Mouse (Mus musculus): Measurements from ENCODE around the gene Vmn2r51. TPM values are rescaled to one million over a fixed set of nuclear protein-coding genes. Genes with fewer than 3 reads are reported as not detected.
"Not testable (repeated sequence)": the region's sequence is repeated elsewhere in the genome, so short reads cannot be mapped to it uniquely, and the experiment has no call there.

The Vmn2r51 gene
- polyA plus RNA-seq (2014; fragmentation: Nextera tagmentation; extraction: Ambion mirVana), result not detected in 2 replicates

DNA sequence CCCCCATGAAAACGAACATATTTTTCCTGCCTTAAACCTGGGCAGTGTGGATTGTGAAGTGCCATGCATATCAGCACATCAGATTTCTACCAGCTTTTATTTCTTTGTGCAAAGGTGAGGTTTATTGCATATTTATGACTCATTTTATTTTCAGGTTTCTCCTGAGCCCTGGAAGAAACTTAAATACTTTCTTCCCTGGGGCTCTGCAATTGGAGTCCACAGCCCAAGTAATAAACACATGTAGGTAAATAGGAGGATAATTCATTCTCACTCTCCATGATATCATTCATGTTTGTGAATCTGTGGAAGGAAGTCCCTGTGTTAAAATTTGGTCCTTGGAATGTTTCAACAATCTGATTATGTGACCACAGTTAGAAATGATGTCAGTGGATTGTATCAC is at the start of gene Vmn2r51:
TSS of gene Vmn2r51 (minus strand) at position 101 of the 400 bp plus-strand sequence.
- not testable (repeated sequence) for DNase-seq (ENCODE audit: low spot score); H3K9ac ChIP-seq (ENCODE audit: low read length); H3K27me3 ChIP-seq (ENCODE audit: control insufficient read depth, insufficient read depth, low read length); H3K4me1 ChIP-seq (ENCODE audit: control insufficient read depth, insufficient read depth, low read length); H3K4me3 ChIP-seq (ENCODE audit: low read depth, low read length); H3K36me3 ChIP-seq (ENCODE audit: control insufficient read depth, insufficient read depth, low read length); ATAC-seq (ENCODE audit: insufficient read depth, low FRiP score, low TSS enrichment); H3K27ac ChIP-seq (ENCODE audit: low read depth, low read length); H3K4me2 ChIP-seq (ENCODE audit: low read depth); H3K9me3 ChIP-seq (ENCODE audit: control insufficient read depth, low read length)
- WGBS, result 78% methylated on average over 1 of the region's 1 CpGs

DNA sequence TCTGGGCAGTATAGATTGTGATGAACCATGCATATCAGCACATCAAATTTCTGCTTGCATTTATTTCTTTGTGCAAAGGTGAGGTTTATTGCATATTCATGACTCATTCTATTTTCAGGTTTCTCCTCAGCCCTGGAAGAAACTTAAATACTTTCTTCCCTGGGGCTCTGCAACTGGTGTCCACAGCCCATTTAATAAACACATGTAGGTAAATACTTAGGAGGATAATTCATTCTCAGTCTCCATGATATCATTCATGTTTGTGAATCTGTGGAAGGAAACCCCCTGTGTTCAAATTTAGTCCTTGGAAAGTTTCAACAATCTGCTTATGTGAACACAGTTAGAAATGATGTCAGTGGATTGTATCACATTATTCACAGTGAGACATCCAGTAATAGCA is 52.3 kb downstream of the Vmn2r51 start, which contains the start of gene Vmn2r50:
TSS of gene Vmn2r50 (minus strand) at position 101 of the 400 bp plus-strand sequence.
- not testable (repeated sequence) for H3K27me3 ChIP-seq (ENCODE audit: control insufficient read depth, insufficient read depth, low read length); H3K36me3 ChIP-seq (ENCODE audit: control insufficient read depth, insufficient read depth, low read length); H3K9ac ChIP-seq (ENCODE audit: low read length); DNase-seq (ENCODE audit: low spot score); H3K27ac ChIP-seq (ENCODE audit: low read depth, low read length); H3K4me1 ChIP-seq (ENCODE audit: control insufficient read depth, insufficient read depth, low read length); H3K4me3 ChIP-seq (ENCODE audit: low read depth, low read length); ATAC-seq (ENCODE audit: insufficient read depth, low FRiP score, low TSS enrichment); H3K9me3 ChIP-seq (ENCODE audit: control insufficient read depth, low read length); H3K4me2 ChIP-seq (ENCODE audit: low read depth)

Other genes with a start within 250 kb of the Vmn2r51 start
- gene Vmn2r48, start 152.2 kb downstream of the Vmn2r51 start, polyA plus RNA-seq (2014; fragmentation: Nextera tagmentation; extraction: Ambion mirVana), result not detected in 2 replicates
- gene Vmn2r49, start 113.5 kb downstream of the Vmn2r51 start, polyA plus RNA-seq (2014; fragmentation: Nextera tagmentation; extraction: Ambion mirVana), result not detected in 2 replicates
- gene Vmn2r50, start 52.4 kb downstream of the Vmn2r51 start, polyA plus RNA-seq (2014; fragmentation: Nextera tagmentation; extraction: Ambion mirVana), result not detected in 2 replicates
- not detected in 2 replicates for gene Vmn2r52, start 70.8 kb upstream of the Vmn2r51 start, polyA plus RNA-seq (2014; fragmentation: Nextera tagmentation; extraction: Ambion mirVana)
- not detected in 2 replicates for gene Vmn1r66, start 172.3 kb upstream of the Vmn2r51 start, polyA plus RNA-seq (2014; fragmentation: Nextera tagmentation; extraction: Ambion mirVana)

All from neural tube, embryonic 11.5 days (tissue).